In genomic region chr4:129500017-129500416, GRCm38 (mm10) we compare ENCODE assay signal across 8 mouse cellular contexts. TPM values are rescaled to one million over a fixed set of nuclear protein-coding genes. Genes with fewer than 3 reads are reported as not detected.
A peak's percentile ranks its signal among the peaks of the same experiment; 100 is the strongest.
DNase-seq lines count a peak whose midpoint lies in the region; ATAC-seq lines count a peak whose summit lies in the region.

No protein-coding gene starts in this region.

- H3K4me2 ChIP-seq in kidney, embryonic 15.5 days, result peak overlapping the region; percentile 77
- peak overlapping the region; percentile 63 for H3K4me2 ChIP-seq in embryonic facial prominence, embryonic 12.5 days (replicated peaks)
- H3K4me2 ChIP-seq in hindbrain, embryonic 15.5 days, result peak overlapping the region; percentile 97
- peak overlapping the region; percentile 84 for H3K4me2 ChIP-seq in midbrain, embryonic 13.5 days (replicated peaks)

- H3K36me3 ChIP-seq in kidney, embryonic 15.5 days, result no peaks in the 10 kb centered on the region
- H3K36me3 ChIP-seq in embryonic facial prominence, embryonic 12.5 days, result no peaks in the 10 kb centered on the region
- no peaks in the 10 kb centered on the region for H3K36me3 ChIP-seq in hindbrain, embryonic 15.5 days
- H3K36me3 ChIP-seq in midbrain, embryonic 13.5 days, result no peaks in the 10 kb centered on the region

- H3K27me3 ChIP-seq in kidney, embryonic 15.5 days, result no peaks in the 10 kb centered on the region
- H3K27me3 ChIP-seq in embryonic facial prominence, embryonic 12.5 days, result no peaks in the 10 kb centered on the region
- no peaks in the 10 kb centered on the region for H3K27me3 ChIP-seq in hindbrain, embryonic 15.5 days
- no peaks in the 10 kb centered on the region for H3K27me3 ChIP-seq in midbrain, embryonic 13.5 days

- peaks cover 65% of the 10 kb centered on the region for H3K4me1 ChIP-seq in kidney, embryonic 15.5 days
- peaks cover 24% of the 10 kb centered on the region for H3K4me1 ChIP-seq in embryonic facial prominence, embryonic 12.5 days
- H3K4me1 ChIP-seq in hindbrain, embryonic 15.5 days (replicated peaks), result peaks cover 31% of the 10 kb centered on the region
- peaks cover 28% of the 10 kb centered on the region for H3K4me1 ChIP-seq in midbrain, embryonic 13.5 days (replicated peaks)

- ATAC-seq in kidney, embryonic 15.5 days (replicated peaks; ENCODE audit: low FRiP score), result no peak
- no peak for ATAC-seq in embryonic facial prominence, embryonic 12.5 days (ENCODE audit: insufficient number of reproducible peaks, insufficient read depth, low FRiP score, low TSS enrichment)
- no peak for ATAC-seq in hindbrain, embryonic 15.5 days (ENCODE audit: low FRiP score, low read depth)
- no peak for ATAC-seq in midbrain, embryonic 13.5 days

- no peak for DNase-seq in kidney, adult 8-10 months
- no peak for DNase-seq in left cerebral cortex, postnatal 10 days (ENCODE audit: extremely low spot score in 1 of 2, low spot score in 2 of 2)
- no peak for DNase-seq in layer of hippocampus, adult 8-10 months (ENCODE audit: low spot score in 2 of 2)
- DNase-seq in layer of hippocampus, postnatal 10 days (ENCODE audit: low spot score in 2 of 2), result no peak

- peak overlapping the region; percentile 69; the same call in 1 of the 2 replicates for H3K9ac ChIP-seq in kidney, embryonic 15.5 days
- no peak overlapping the region; the same call in 1 of the 2 replicates for H3K9ac ChIP-seq in embryonic facial prominence, embryonic 12.5 days
- no peak overlapping the region for H3K9ac ChIP-seq in hindbrain, embryonic 15.5 days
- H3K9ac ChIP-seq in midbrain, embryonic 13.5 days (replicated peaks), result no peak overlapping the region

- WGBS in kidney, embryonic 15.5 days, result 81% methylated on average over 8 of the region's 8 CpGs
- WGBS in embryonic facial prominence, embryonic 12.5 days, result 79% methylated on average over 8 of the region's 8 CpGs
- 77% methylated on average over 8 of the region's 8 CpGs for WGBS in hindbrain, embryonic 15.5 days
- 78% methylated on average over 8 of the region's 8 CpGs for WGBS in midbrain, embryonic 13.5 days

- intact Hi-C loops in left cerebral cortex, postnatal 10 days (cut with DNase I), result no loop called here

- peak overlapping the region; percentile 52 for H3K4me3 ChIP-seq in kidney, embryonic 15.5 days (replicated peaks)
- H3K4me3 ChIP-seq in embryonic facial prominence, embryonic 12.5 days, result peak overlapping the region; percentile 50
- peak overlapping the region; percentile 61; the same call in 1 of the 2 replicates for H3K4me3 ChIP-seq in hindbrain, embryonic 15.5 days
- H3K4me3 ChIP-seq in midbrain, embryonic 13.5 days (replicated peaks), result peak overlapping the region; percentile 54; the same call in 1 of the 2 replicates

- no peaks in the 10 kb centered on the region for H3K9me3 ChIP-seq in kidney, embryonic 15.5 days (replicated peaks)
- H3K9me3 ChIP-seq in embryonic facial prominence, embryonic 12.5 days, result no peaks in the 10 kb centered on the region
- H3K9me3 ChIP-seq in hindbrain, embryonic 15.5 days, result no peaks in the 10 kb centered on the region
- H3K9me3 ChIP-seq in midbrain, embryonic 13.5 days, result no peaks in the 10 kb centered on the region

- H3K27ac ChIP-seq in kidney, embryonic 15.5 days, result peak overlapping the region; percentile 95
- H3K27ac ChIP-seq in embryonic facial prominence, embryonic 12.5 days, result peak overlapping the region; percentile 87
- peak overlapping the region; percentile 78; the same call in 1 of the 2 replicates for H3K27ac ChIP-seq in hindbrain, embryonic 15.5 days (replicated peaks)
- no peak overlapping the region for H3K27ac ChIP-seq in midbrain, embryonic 13.5 days

RNA-seq across cellular contexts. Expression of gene Fam229a, which starts 9.0 kb away (rescaled TPM):
- not detected in 2 replicates for polyA plus RNA-seq in kidney, embryonic 15.5 days (2015; fragmentation: Nextera tagmentation; extraction: Ambion mirVana)
- 0.32 TPM in 1 of 2 replicates, not detected in the other for polyA plus RNA-seq in embryonic facial prominence, embryonic 12.5 days (2016; fragmentation: Nextera tagmentation; extraction: Ambion mirVana)
- 0.39 and 0.87 TPM in 2 replicates for polyA plus RNA-seq in hindbrain, embryonic 15.5 days (2015; fragmentation: Nextera tagmentation; extraction: Ambion mirVana)
- not detected in 2 replicates for polyA plus RNA-seq in midbrain, embryonic 13.5 days (2015; fragmentation: Nextera tagmentation; extraction: Ambion mirVana)
- total RNA-seq in left cerebral cortex, postnatal 10 days (2021), result 1 to 10 TPM in 1 of 2 experiments, not detected in 1; 1.8 TPM
- total RNA-seq in layer of hippocampus, adult 8-10 months (2022), result not detected
- total RNA-seq in layer of hippocampus, postnatal 10 days (2021), result 1 to 10 TPM; 1.0 to 2.0 TPM

RNA-seq across cellular contexts. Expression of gene Tssk3, which starts 9.2 kb away (rescaled TPM):
- polyA plus RNA-seq in kidney, embryonic 15.5 days (2015; fragmentation: Nextera tagmentation; extraction: Ambion mirVana), result not detected in 2 replicates
- not detected in 2 replicates for polyA plus RNA-seq in embryonic facial prominence, embryonic 12.5 days (2016; fragmentation: Nextera tagmentation; extraction: Ambion mirVana)
- polyA plus RNA-seq in hindbrain, embryonic 15.5 days (2015; fragmentation: Nextera tagmentation; extraction: Ambion mirVana), result 0.53 and 0.73 TPM in 2 replicates
- polyA plus RNA-seq in midbrain, embryonic 13.5 days (2015; fragmentation: Nextera tagmentation; extraction: Ambion mirVana), result 0.16 and 0.26 TPM in 2 replicates
- total RNA-seq in left cerebral cortex, postnatal 10 days (2021), result 1 to 10 TPM in 1 of 2 experiments, under 1 TPM in 1; 0.36 to 1.1 TPM
- total RNA-seq in layer of hippocampus, adult 8-10 months (2022), result under 1 TPM in 3 of 4 experiments, not detected in 1; 0.25 to 0.29 (median 0.25) TPM
- total RNA-seq in layer of hippocampus, postnatal 10 days (2021), result under 1 TPM; 0.37 to 0.51 TPM

RNA-seq across cellular contexts. Expression of gene Marcksl1, which starts 13.4 kb away (rescaled TPM):
- 881 and 886 TPM in 2 replicates for polyA plus RNA-seq in kidney, embryonic 15.5 days (2015; fragmentation: Nextera tagmentation; extraction: Ambion mirVana)
- 1,543 and 1,552 TPM in 2 replicates for polyA plus RNA-seq in embryonic facial prominence, embryonic 12.5 days (2016; fragmentation: Nextera tagmentation; extraction: Ambion mirVana)
- 1,671 and 1,849 TPM in 2 replicates for polyA plus RNA-seq in hindbrain, embryonic 15.5 days (2015; fragmentation: Nextera tagmentation; extraction: Ambion mirVana)
- polyA plus RNA-seq in midbrain, embryonic 13.5 days (2015; fragmentation: Nextera tagmentation; extraction: Ambion mirVana), result 1,749 and 1,885 TPM in 2 replicates
- 100 to 1,000 TPM; 884 to 935 TPM for total RNA-seq in left cerebral cortex, postnatal 10 days (2021)
- total RNA-seq in layer of hippocampus, adult 8-10 months (2022), result 10 to 100 TPM; 55.9 to 79.7 (median 68.7) TPM
- total RNA-seq in layer of hippocampus, postnatal 10 days (2021), result 100 to 1,000 TPM; 713 to 734 TPM

RNA-seq across cellular contexts. Expression of gene Bsdc1, which starts 38.6 kb away (rescaled TPM):
- polyA plus RNA-seq in kidney, embryonic 15.5 days (2015; fragmentation: Nextera tagmentation; extraction: Ambion mirVana), result 26.4 and 28.8 TPM in 2 replicates
- polyA plus RNA-seq in embryonic facial prominence, embryonic 12.5 days (2016; fragmentation: Nextera tagmentation; extraction: Ambion mirVana), result 28.5 and 29.2 TPM in 2 replicates
- polyA plus RNA-seq in hindbrain, embryonic 15.5 days (2015; fragmentation: Nextera tagmentation; extraction: Ambion mirVana), result 35.3 and 37.4 TPM in 2 replicates
- 34.0 and 36.7 TPM in 2 replicates for polyA plus RNA-seq in midbrain, embryonic 13.5 days (2015; fragmentation: Nextera tagmentation; extraction: Ambion mirVana)
- total RNA-seq in left cerebral cortex, postnatal 10 days (2021), result 10 to 100 TPM; 40.8 to 46.6 TPM
- total RNA-seq in layer of hippocampus, adult 8-10 months (2022), result 10 to 100 TPM; 57.4 to 64.9 (median 62.5) TPM
- 10 to 100 TPM; 41.4 to 46.9 TPM for total RNA-seq in layer of hippocampus, postnatal 10 days (2021)

RNA-seq across cellular contexts. Expression of gene Hdac1, which starts 42.5 kb away (rescaled TPM):
- polyA plus RNA-seq in kidney, embryonic 15.5 days (2015; fragmentation: Nextera tagmentation; extraction: Ambion mirVana), result 264 and 274 TPM in 2 replicates
- polyA plus RNA-seq in embryonic facial prominence, embryonic 12.5 days (2016; fragmentation: Nextera tagmentation; extraction: Ambion mirVana), result 246 and 251 TPM in 2 replicates
- 84.7 and 92.2 TPM in 2 replicates for polyA plus RNA-seq in hindbrain, embryonic 15.5 days (2015; fragmentation: Nextera tagmentation; extraction: Ambion mirVana)
- polyA plus RNA-seq in midbrain, embryonic 13.5 days (2015; fragmentation: Nextera tagmentation; extraction: Ambion mirVana), result 138 TPM in 2 replicates
- total RNA-seq in left cerebral cortex, postnatal 10 days (2021), result 10 to 100 TPM; 29.4 to 33.0 TPM
- 10 to 100 TPM; 37.7 to 48.1 (median 44.5) TPM for total RNA-seq in layer of hippocampus, adult 8-10 months (2022)
- total RNA-seq in layer of hippocampus, postnatal 10 days (2021), result 10 to 100 TPM; 40.5 to 40.9 TPM
